Mouse (Mus musculus): ENCODE results near the gene Col4a1.

DNA sequence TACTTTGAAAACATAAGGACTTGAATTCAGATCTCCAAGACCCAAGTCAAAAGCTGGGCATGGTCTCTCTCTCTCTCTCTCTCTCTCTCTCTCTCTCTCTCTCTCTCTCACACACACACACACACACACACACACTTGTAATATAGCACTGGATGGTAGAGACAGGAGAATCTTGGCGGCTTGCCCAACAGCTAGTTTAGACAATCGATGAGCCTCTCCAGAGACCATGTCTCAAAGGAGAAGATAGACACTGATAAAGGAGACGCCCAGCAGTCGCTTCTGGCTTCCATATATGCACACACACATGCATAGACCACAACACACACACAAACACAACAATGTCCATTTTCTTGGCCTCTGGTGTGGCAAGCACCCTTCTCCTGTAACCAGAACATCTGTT is 126.2 kb downstream of the Col4a1 start:
- TF ChIP-seq CTCF (IDR thresholded peaks at IDR 0.05; ENCODE audit: extremely low read depth, insufficient read depth, insufficient read length, insufficient replicate concordance) = no peak
- TF ChIP-seq POLR2A (IDR thresholded peaks at IDR 0.05; ENCODE audit: low read depth, low read length) = no peak
